Mouse (Mus musculus): ENCODE data around the gene Gipc3. TPM values are rescaled to one million over a fixed set of nuclear protein-coding genes. Genes with fewer than 3 reads are reported as not detected.
A peak's percentile ranks its signal among the peaks of the same experiment; 100 is the strongest.

Gene Gipc3
- polyA plus RNA-seq, 1 experiment from 2014 or later: not detected

DNA sequence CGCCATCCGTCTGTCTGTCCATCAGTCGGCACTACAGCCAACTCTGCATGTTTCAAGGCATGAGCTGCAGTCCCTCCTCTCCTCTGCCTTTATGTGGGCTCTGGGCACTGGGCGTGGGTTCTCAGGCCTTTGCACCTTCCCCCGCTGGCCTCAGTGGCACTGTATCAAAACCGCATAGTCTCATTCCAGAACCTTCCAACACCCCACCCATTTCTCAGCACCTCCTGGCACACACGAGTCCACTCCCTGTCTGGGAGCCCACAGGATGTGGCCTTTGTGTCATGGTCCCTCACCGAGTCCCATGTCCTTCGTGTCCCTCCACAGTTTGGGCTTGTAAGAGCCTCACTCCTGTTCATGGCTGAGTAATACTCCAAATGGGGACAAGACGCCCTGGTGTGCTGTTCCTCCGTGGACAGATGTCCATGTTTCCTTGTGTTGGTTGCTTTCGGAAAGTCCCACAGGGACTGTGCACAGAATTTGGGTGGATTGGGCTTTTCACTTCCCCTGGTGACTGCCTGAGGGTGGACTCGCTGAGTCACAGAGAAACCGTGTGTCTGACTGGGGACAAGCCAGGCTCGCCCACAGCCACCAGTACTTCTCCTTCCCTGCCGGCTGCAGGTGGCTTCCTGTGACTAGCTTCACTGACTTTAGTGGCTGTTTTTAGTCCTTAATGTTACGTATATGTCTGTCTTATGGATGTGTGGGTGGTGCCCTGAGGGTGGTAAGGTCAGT, 44.5 kb downstream of the Gipc3 start:
- Histone ChIP-seq H3K27ac (replicated peaks) (no peak overlapping the region), H3K36me3 (peaks cover 37% of the 10 kb centered on the region), H3K27me3 (ENCODE audit: low read depth, poor library complexity, severe bottlenecking) (no peaks in the 10 kb centered on the region), H3K4me1 (peaks cover 87% of the 10 kb centered on the region), H3K4me3 (no peak overlapping the region; the same call in 1 of the 2 replicates), H3K9me3 (replicated peaks) (no peaks in the 10 kb centered on the region)
- DNase-seq (ENCODE audit: low spot score): no peak
- WGBS: 94% methylated on average over 17 of the region's 17 CpGs

DNA sequence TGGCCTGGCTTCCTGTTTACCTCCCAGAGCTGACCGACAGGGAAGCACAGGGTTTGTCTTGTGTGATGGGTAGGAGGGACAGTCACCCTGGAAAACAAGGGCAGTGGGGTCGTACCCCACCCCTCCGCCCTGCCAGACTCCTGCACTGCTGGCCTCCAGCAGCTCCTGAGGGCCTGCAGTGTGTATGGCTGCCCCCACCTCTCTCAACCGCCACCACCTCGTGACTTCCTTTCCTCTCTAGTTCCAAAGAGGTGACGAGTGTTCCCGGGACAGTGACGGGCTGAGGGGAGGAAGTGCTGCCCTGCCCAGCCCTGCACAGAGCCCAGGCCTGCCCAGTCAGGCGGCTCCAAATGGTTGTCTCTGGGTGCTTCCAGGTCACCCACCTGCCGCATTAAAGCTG, 45.2 kb downstream of the Gipc3 start:
- Histone ChIP-seq H3K27ac (replicated peaks) (0 out of 2 replicates have a peak overlapping the region, but pooled peaks have one; percentile 7), H3K36me3 (peaks cover 37% of the 10 kb centered on the region), H3K27me3 (ENCODE audit: low read depth, poor library complexity, severe bottlenecking) (no peaks in the 10 kb centered on the region), H3K4me3 (no peak overlapping the region), H3K9me3 (replicated peaks) (no peaks in the 10 kb centered on the region), H3K4me1 (peaks cover 84% of the 10 kb centered on the region)
- no peak for DNase-seq (ENCODE audit: low spot score)
- WGBS: 80% methylated on average over 10 of the region's 10 CpGs

DNA sequence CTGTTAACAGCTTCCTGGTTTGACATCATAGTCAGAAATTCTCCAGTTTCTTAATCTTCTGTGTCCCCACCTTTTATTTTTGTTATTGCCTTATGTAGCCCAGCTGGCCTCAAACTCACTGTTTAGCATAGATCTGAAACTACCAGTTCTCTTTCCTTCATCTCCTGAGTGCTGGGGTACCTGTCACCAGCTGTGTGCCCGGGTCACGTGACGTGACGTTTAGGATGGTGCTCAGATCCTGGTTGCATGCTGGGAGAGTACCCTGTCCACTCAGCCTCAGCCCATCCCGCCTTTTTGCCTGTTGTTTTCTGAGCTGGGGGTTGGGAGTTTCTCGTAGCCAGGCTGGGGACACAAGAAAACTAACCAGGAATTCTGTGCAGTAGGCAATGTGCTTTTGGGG, 45.8 kb downstream of the Gipc3 start:
- peaks cover 32% of the 10 kb centered on the region for H3K36me3 ChIP-seq

DNA sequence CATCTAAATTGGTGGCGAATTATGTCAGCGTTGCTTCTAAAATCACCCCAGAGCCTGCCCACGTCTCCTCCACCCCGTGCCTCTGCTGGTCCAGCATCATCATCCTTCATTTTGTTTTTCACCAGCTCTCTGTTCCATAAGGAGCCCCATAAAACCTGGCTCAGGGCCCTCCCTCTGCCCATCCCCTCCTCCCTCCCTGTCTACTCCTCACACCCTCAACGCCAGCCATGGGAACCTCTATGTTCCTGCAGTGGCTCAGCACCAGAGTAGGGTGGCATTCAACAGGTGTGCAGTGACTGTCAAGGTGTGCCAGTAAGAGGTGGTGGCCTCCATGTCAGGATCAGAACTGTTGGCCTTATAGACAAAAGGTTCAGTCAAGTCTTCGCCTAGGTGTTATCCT, 47.9 kb downstream of the Gipc3 start:
- Histone ChIP-seq H3K4me3 (peak overlapping the region; percentile 71; the same call in 1 of the 2 replicates), H3K27ac (replicated peaks) (no peak overlapping the region), H3K36me3 (peaks cover 27% of the 10 kb centered on the region)

More for the DNA sequence above, 45.8 kb downstream of the Gipc3 start:
- Histone ChIP-seq H3K27me3 (ENCODE audit: low read depth, poor library complexity, severe bottlenecking) (0 out of 2 replicates have a peak, but pooled peaks cover 1% of the 10 kb centered on the region), H3K9me3 (replicated peaks) (no peaks in the 10 kb centered on the region), H3K27ac (replicated peaks) (no peak overlapping the region), H3K4me1 (peaks cover 78% of the 10 kb centered on the region), H3K4me3 (0 out of 2 replicates have a peak overlapping the region, but pooled peaks have one; percentile 5)
- WGBS: 79% methylated on average over 6 of the region's 6 CpGs
- DNase-seq (ENCODE audit: low spot score): no peak

DNA sequence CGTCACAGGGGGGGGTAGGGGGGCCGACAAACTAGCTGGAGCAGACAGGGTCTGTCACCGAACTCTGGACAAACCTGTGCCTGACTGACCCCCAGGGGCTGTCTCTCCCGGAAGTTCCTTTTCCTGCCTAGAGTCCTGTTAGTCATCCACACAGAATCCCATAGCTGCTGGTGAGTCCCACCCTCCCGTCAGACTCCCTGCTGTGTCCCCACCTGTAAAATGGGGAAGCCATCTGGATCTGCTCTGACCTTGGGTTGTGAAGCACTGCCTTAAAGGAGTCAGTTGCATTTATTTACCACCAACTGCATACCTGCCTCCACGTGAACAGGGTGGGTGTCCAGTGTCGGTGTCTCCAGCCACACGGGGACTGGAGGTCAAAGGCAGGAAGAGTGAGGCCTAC, 48.6 kb downstream of the Gipc3 start:
- peak overlapping the region; percentile 96; the same call in 1 of the 2 replicates for H3K27ac ChIP-seq (replicated peaks)
- no peak for DNase-seq (ENCODE audit: low spot score)
- peaks cover 25% of the 10 kb centered on the region for H3K36me3 ChIP-seq
- H3K4me3 ChIP-seq: peak overlapping the region; percentile 71
- H3K4me1 ChIP-seq: peaks cover 56% of the 10 kb centered on the region
- H3K9me3 ChIP-seq (replicated peaks): no peaks in the 10 kb centered on the region
- H3K27me3 ChIP-seq (ENCODE audit: low read depth, poor library complexity, severe bottlenecking): peaks cover 29% of the 10 kb centered on the region
- 67% methylated on average over 8 of the region's 8 CpGs for WGBS

More for the DNA sequence above, 47.9 kb downstream of the Gipc3 start:
- 93% methylated on average over 6 of the region's 6 CpGs for WGBS
- H3K4me1 ChIP-seq: peaks cover 62% of the 10 kb centered on the region
- peaks cover 22% of the 10 kb centered on the region for H3K27me3 ChIP-seq (ENCODE audit: low read depth, poor library complexity, severe bottlenecking)
- no peaks in the 10 kb centered on the region for H3K9me3 ChIP-seq (replicated peaks)
- no peak for DNase-seq (ENCODE audit: low spot score)

DNA sequence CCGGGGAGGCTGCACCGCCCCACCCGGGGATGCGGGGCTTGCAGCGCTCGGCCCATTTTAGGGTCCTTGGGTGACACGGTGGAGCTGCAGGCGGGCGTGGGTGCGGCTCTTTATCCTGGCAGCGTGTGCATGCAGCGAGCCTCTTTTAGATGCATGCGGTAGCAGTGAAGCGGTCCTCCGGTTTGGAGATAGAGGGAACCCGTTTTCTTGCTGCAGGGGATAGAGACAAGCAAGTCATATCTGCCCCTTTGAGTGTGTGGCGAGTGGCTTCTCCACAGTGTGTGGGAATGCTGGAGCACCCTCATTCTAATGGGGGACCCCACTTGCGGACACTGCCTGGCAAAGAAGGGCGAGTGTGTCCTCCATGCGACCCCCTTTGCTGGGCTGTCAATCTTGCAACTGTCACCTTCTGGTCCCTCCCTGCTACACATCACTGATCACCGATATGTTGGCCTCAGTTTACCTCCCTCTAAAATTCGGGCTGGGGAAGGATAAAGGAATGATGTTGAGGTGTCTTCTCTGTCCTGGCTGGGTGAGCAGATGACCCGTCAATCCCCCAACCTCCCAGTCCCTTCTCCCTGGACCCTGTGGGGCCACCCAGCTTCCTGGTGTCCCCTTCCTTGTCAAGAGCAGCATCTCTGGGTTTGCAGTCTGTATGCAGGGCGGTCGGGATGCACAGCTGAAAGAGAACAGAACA, 49.6 kb downstream of the Gipc3 start:
- peaks cover 25% of the 10 kb centered on the region for H3K36me3 ChIP-seq
- H3K4me1 ChIP-seq: peaks cover 53% of the 10 kb centered on the region
- H3K27me3 ChIP-seq (ENCODE audit: low read depth, poor library complexity, severe bottlenecking): peaks cover 37% of the 10 kb centered on the region
- no peaks in the 10 kb centered on the region for H3K9me3 ChIP-seq (replicated peaks)
- no peak for DNase-seq (ENCODE audit: low spot score)
- 5% methylated on average over 25 of the region's 25 CpGs for WGBS
- H3K27ac ChIP-seq (replicated peaks): peak overlapping the region; percentile 96
- H3K4me3 ChIP-seq: peak overlapping the region; percentile 71

DNA sequence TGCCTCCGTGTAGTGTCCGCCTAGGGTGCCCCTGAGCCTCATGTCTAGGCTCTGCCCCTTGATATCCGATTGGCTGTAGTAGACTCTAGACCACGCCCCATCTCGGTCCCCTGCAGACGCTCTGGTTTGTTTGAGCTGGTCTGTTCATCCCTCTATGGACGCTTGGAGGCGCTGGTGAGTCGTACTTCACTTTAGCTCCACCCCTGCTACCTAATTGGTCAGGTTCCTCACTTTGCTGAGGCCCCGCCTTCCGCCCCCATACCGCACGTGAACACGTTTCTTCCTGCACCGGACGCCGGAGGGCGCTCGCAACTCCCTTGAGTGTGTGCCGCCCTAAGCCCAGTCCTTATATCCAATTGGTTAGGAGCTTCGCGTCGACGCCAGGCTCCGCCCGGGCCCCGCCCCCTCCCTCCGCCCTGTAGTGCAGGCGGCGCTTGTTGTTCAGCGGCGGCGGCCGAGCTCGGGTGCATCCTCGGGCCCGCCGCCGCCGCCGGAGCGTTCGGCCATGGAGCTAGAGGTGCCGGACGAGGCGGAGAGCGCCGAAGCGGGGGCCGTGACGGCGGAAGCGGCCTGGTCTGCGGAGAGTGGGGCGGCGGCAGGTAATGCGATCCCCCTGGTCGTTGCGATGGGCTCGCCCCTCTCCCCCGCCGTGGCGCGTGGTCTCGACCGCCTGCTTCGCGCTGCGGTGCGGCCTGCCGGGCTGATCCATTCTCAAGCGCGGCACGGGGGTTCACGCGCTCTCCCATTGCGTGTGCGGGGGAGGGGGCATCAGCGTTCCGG, 50.3 kb downstream of the Gipc3 start, which contains the start of gene Pip5k1c:
Pip5k1c (plus strand) TSS at position 410 of the 780 bp plus-strand sequence.
- peak within 1 kb of the TSS; percentile 96 for H3K27ac ChIP-seq (replicated peaks)
- no peaks in the 10 kb centered on the region for H3K9me3 ChIP-seq (replicated peaks)
- peaks cover 45% of the 10 kb centered on the region for H3K27me3 ChIP-seq (ENCODE audit: low read depth, poor library complexity, severe bottlenecking)
- WGBS: under 1% methylated on average over 74 of the region's 80 CpGs
- H3K36me3 ChIP-seq: peaks cover 18% of the 10 kb centered on the region
- peak; percentile 100 for DNase-seq (ENCODE audit: low spot score)
- peak within 1 kb of the TSS; percentile 71 for H3K4me3 ChIP-seq
- peaks cover 57% of the 10 kb centered on the region for H3K4me1 ChIP-seq

DNA sequence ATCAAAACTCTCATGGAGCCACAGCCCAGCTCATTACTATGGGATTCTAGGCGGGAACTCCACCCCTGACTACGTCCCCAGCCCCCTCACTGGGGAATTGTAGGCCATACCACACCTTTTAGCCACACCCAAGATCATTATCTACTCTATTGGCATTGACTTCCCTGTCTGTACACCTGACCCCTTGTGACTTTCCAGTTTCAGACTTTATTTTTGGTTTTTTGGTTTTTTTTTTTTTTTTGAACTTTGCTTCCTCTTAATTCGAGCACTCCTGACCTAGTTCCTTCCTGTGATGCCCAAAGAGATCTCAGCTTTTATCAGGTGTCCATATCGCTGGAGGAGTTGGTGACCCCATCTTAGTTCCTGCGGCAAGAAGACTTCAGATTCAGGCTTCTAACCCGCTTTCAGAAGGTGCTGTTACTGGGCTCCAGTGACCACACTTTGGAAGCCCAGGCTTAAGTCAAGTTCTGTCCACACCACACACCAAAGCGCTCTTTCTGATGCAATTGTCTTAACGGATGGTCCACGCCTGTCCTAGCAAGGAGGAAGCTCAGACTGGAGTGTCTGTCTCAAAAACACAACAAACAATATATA, 51.5 kb downstream of the Gipc3 start, which contains the start of gene Tjp3:
Tjp3 (minus strand) TSS at position 71 of the 594 bp plus-strand sequence.
- Histone ChIP-seq H3K4me3 (peak within 1 kb of the TSS; percentile 71), H3K4me1 (peaks cover 51% of the 10 kb centered on the region), H3K27me3 (ENCODE audit: low read depth, poor library complexity, severe bottlenecking) (peaks cover 56% of the 10 kb centered on the region), H3K9me3 (replicated peaks) (no peaks in the 10 kb centered on the region), H3K36me3 (peaks cover 15% of the 10 kb centered on the region), H3K27ac (replicated peaks) (no peak within 1 kb of the TSS)
- WGBS: 73% methylated on average over 9 of the region's 9 CpGs
- DNase-seq (ENCODE audit: low spot score): no peak

DNA sequence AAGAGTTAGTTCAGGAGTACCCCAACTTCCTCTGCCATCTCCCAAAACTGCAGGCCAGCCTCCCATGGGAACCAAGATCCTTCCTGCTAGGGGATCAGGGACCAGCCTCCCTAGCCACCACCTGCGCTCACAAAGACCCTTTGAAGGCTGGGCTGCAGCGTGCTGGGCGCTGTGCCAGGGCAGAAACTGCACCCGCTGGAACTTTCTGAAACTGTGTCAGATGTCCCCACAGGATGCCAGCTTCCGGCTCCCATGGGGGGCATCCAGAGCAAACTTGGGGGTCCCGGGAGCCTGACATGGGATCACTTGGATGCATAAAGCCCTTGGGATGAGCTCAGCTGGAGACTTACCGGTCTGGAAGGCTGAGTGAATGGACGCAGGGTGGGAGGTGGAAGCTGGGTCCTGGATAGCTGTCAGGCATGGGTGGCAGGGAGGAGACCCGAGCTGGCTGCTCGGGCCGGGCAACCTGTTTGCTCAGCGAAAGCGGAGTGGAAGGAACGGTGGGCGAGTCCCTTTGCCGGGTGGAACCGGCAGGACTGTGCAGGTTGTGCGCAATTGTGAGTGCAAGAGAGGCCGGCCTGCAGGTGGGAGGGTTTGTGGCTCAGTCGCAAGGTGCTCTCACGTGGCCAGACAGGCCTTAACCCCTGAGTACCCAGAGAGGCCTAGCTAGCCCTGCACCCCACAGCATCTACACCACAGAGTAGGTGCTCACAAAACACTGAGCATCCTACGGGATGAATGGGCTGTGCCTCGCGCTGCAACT, 52.2 kb downstream of the Gipc3 start:
- peaks cover 51% of the 10 kb centered on the region for H3K4me1 ChIP-seq
- no peaks in the 10 kb centered on the region for H3K9me3 ChIP-seq (replicated peaks)
- no peak for DNase-seq (ENCODE audit: low spot score)
- peaks cover 8% of the 10 kb centered on the region for H3K36me3 ChIP-seq
- H3K4me3 ChIP-seq: peak overlapping the region; percentile 11; the same call in 1 of the 2 replicates
- peaks cover 61% of the 10 kb centered on the region for H3K27me3 ChIP-seq (ENCODE audit: low read depth, poor library complexity, severe bottlenecking)
- 18% methylated on average over 24 of the region's 24 CpGs for WGBS
- H3K27ac ChIP-seq (replicated peaks): no peak overlapping the region

DNA sequence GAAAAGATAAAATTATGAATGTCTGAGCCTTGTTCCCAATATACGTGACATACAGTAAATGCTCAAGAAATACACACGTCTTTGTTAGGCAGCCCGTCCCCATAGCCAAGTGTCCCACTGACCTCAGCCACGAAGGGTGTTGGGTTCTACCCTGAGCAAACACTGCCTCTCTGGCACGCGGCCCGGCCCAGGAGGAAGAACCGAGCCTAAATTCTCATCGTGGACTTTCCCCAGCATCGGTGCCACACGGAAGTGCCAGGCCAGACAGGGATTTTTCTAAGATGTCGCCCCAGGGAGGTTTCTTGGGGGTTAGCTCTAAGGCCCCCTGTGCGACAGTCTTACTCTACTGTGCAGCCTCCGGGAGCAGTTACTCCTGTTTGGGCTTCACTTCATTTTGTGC, 53.3 kb downstream of the Gipc3 start:
- Histone ChIP-seq H3K4me1 (peaks cover 51% of the 10 kb centered on the region), H3K36me3 (no peaks in the 10 kb centered on the region), H3K27ac (replicated peaks) (no peak overlapping the region), H3K4me3 (no peak overlapping the region), H3K9me3 (replicated peaks) (no peaks in the 10 kb centered on the region), H3K27me3 (ENCODE audit: low read depth, poor library complexity, severe bottlenecking) (peaks cover 69% of the 10 kb centered on the region)
- no peak for DNase-seq (ENCODE audit: low spot score)
- WGBS: 67% methylated on average over 14 of the region's 14 CpGs

DNA sequence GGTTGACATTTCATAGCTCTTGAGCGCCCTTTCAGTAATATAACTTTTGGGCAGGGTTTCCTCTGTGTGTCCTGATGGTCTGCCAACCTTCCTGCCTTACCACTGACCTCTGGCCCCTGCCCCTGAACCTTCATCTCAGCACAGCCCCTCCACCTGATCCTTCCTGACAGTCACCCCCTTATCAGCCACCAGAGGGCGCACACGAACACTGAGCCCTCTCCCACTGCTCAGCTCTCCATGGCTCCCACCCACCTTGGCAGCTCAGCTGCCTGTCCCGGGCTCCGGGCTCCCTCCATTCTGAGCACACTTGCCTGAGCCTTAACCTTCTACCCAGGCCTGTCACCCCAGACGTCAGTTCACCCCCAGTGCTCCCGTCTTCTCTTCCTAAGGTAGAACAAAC, 53.8 kb downstream of the Gipc3 start:
- Histone ChIP-seq H3K36me3 (no peaks in the 10 kb centered on the region), H3K4me1 (peaks cover 48% of the 10 kb centered on the region), H3K9me3 (replicated peaks) (no peaks in the 10 kb centered on the region), H3K4me3 (peak overlapping the region; percentile 21; the same call in 1 of the 2 replicates), H3K27me3 (ENCODE audit: low read depth, poor library complexity, severe bottlenecking) (peaks cover 74% of the 10 kb centered on the region), H3K27ac (replicated peaks) (no peak overlapping the region)
- peak; percentile 64 for DNase-seq (ENCODE audit: low spot score)
- WGBS: 4% methylated on average over 7 of the region's 7 CpGs

All from midbrain, embryonic 10.5 days (tissue).